Mouse (Mus musculus) cerebellum, postnatal 25 days (tissue): ENCODE measurements around the gene Anp32a.

Source experiments
- DNase-seq, 2 experiments: peaks; one replicate each; pipeline ENCODE4 v3.0.0; 2021; ENCODE audit warnings: mixed read lengths in 2 of 2

Gene Anp32a

GRCm38 (mm10) chr9:62420261-62420917 is 79.3 kb downstream of the Anp32a start:
- peak; percentile 56 to 77 for DNase-seq

GRCm38 (mm10) chr9:62421027-62421426 is 79.9 kb downstream of the Anp32a start:
- peak; percentile 70 to 80 for DNase-seq

- peak in 1 of 2 experiments; percentile 24 for DNase-seq
Measured at GRCm38 (mm10) chr9:62421911-62422310, 80.8 kb downstream of the Anp32a start.

GRCm38 (mm10) chr9:62422926-62423325 is 81.8 kb downstream of the Anp32a start:
- DNase-seq = peak in 1 of 2 experiments; percentile 17

- no peak for DNase-seq
Measured at GRCm38 (mm10) chr9:62423871-62424270, 82.8 kb downstream of the Anp32a start.

- peak in 1 of 2 experiments; percentile 8 for DNase-seq
Measured at GRCm38 (mm10) chr9:62425265-62425664, 84.2 kb downstream of the Anp32a start.

GRCm38 (mm10) chr9:62426021-62426420 is 84.9 kb downstream of the Anp32a start:
- DNase-seq = no peak

- no peak for DNase-seq
Measured at GRCm38 (mm10) chr9:62426531-62426930, 85.4 kb downstream of the Anp32a start.

- peak in 1 of 2 experiments; percentile 38 for DNase-seq
Measured at GRCm38 (mm10) chr9:62427010-62427409, 85.9 kb downstream of the Anp32a start.
